Mouse (Mus musculus) liver, postnatal 0 days (tissue): ENCODE data around the gene Ngfr. TPM values are rescaled to one million over a fixed set of nuclear protein-coding genes. Genes with fewer than 3 reads are reported as not detected.

Experiments
- ATAC-seq: fragments of 200-750 bp; cut with Nextera tagmentation; 2 replicates; pipeline ENCODE4 v1.8.0; 2017; ENCODE audit warnings: mild to moderate bottlenecking, moderate library complexity
- DNase-seq: peaks from one replicate; pipeline ENCODE4 v3.0.0-alpha.2; 2016
- H3K27ac ChIP-seq: fragments of 300-500 bp; sonication (generic); 2 replicates; pipeline ENCODE4 v1.5.1; 2014; ENCODE audit warnings: antibody characterized with exemption, moderate library complexity, mild to moderate bottlenecking, low read depth
- H3K27me3 ChIP-seq: fragments of 300-500 bp; sonication (generic); 2 replicates; pipeline ENCODE4 v1.6.1; 2014; ENCODE audit warnings: low read length, control low read depth, mixed read lengths; ENCODE audit not compliant: insufficient read depth
- H3K36me3 ChIP-seq: fragments of 300-500 bp; sonication (generic); replicated peaks from 2 replicates; pipeline ENCODE4 v1.6.1; 2014; ENCODE audit warnings: mild to moderate bottlenecking, control low read depth, low read length, moderate library complexity, mixed read lengths; ENCODE audit not compliant: insufficient read depth
- H3K4me1 ChIP-seq: fragments of 300-500 bp; sonication (generic); 2 replicates; pipeline ENCODE4 v1.6.1; 2014; ENCODE audit warnings: antibody characterized with exemption, mild to moderate bottlenecking, control low read depth; ENCODE audit not compliant: insufficient read depth
- H3K4me2 ChIP-seq: fragments of 300-500 bp; sonication (generic); 2 replicates; pipeline ENCODE4 v1.6.1; 2014; ENCODE audit warnings: low read depth, mild to moderate bottlenecking, low read length, moderate library complexity, mixed read lengths
- H3K4me3 ChIP-seq: fragments of 300-500 bp; sonication (generic); 2 replicates; pipeline ENCODE4 v1.5.1; 2014; ENCODE audit warnings: low read depth, low read length
- H3K9ac ChIP-seq: fragments of 300-500 bp; sonication (generic); replicated peaks from 2 replicates; pipeline ENCODE4 v1.6.1; 2014; ENCODE audit warnings: mild to moderate bottlenecking, moderate library complexity
- H3K9me3 ChIP-seq: fragments of 300-500 bp; sonication (generic); 2 replicates; pipeline ENCODE4 v1.6.1; 2016; ENCODE audit warnings: mild to moderate bottlenecking, control low read depth, low read length, mixed read lengths
- CTCF ChIP-seq: sonication (generic); IDR thresholded peaks from 2 replicates; pipeline ENCODE4 v1.5.1; 2016; ENCODE audit warnings: antibody characterized with exemption, low read depth
- EP300 ChIP-seq: IDR thresholded peaks from 2 replicates; pipeline ENCODE4 v1.6.1; 2016; ENCODE audit warnings: antibody characterized with exemption, low read depth, mild to moderate bottlenecking
- WGBS: fragments of 180-500 bp; shearing (Covaris S2); extraction: QIAGEN DNeasy Blood & Tissue Kit; methylation state at CpG from one replicate; pipeline ENCODE4 v1.1.7; 2014; ENCODE audit not compliant: insufficient replicate concordance; 5-methylcytosine and 5-hydroxymethylcytosine counted together
- polyA plus RNA-seq: library from polyadenylated mRNA; unstranded; fragments of >200 nt; fragmentation: Nextera tagmentation; extraction: Ambion mirVana; gene quantifications from 2 replicates; pipeline ENCODE4 v1.2.1, GENCODE M21; 2015

Gene Ngfr
- 1.3 and 1.7 TPM in 2 replicates for polyA plus RNA-seq

DNA sequence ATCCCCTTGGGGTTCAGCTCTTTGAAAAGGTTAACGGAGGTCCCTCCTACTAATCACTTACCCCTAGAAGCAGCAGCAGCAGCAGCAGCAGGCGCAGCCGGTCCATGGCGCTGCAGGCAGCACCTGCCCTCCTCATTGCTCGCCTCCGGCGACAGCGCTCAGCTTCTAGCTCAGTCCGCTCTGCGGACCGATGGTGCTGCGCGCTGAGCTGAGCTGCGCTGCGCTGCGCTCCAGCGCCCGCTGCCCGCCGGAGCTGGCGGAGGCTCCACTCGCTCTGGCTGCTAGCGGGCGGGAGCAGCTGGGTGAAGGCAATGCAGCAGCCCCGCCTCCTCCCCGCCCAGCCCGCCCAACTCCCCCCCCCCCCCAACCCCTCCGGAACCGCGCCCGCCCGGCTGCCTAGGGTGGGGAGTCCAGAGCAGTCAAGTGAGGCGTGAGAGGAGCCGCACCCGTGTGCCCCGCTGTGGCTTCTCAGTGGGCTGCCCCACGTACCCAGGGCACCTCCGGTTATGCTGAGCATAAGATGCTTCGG, at the start of gene Ngfr:
TSS of gene Ngfr (minus strand) at position 313 of the 529 bp plus-strand sequence.
- H3K9me3 ChIP-seq, result no peaks in the 10 kb centered on the region
- no peak within 1 kb of the TSS for H3K27ac ChIP-seq
- TF ChIP-seq CTCF, result no peak
- no peak for TF ChIP-seq EP300
- peaks cover 5% of the 10 kb centered on the region; the same call in 1 of the 2 replicates for H3K4me1 ChIP-seq
- DNase-seq, result no peak
- H3K9ac ChIP-seq, result no peak within 1 kb of the TSS
- H3K36me3 ChIP-seq, result no peaks in the 10 kb centered on the region
- H3K4me3 ChIP-seq, result peak within 1 kb of the TSS; percentile 34
- WGBS, result 2% methylated on average over 31 of the region's 39 CpGs
- peaks cover 82% of the 10 kb centered on the region for H3K27me3 ChIP-seq
- no peak for ATAC-seq
- peak within 1 kb of the TSS; percentile 48 for H3K4me2 ChIP-seq

DNA sequence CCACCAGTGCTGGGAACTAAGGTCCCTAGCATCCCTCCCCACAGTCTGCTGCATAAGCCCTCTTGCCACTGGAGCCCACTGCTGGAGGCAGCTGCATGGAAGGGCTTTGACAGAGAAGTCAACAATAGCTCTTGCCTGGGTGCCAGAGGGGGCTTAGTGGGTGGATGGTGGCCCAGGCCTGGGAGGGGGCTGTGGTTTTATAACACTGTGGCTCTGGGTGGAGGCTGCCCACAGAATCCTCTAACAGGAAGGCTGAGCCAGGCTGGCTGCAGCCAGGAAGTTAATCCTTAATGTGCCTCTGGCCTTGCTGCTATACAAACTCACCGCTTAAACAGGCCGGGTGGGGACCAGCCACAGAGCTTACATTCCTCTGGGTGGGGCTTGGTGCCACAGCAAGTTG, 47.5 kb upstream of the Ngfr start:
- Histone ChIP-seq H3K4me3 (no peak overlapping the region), H3K4me1 (no peaks in the 10 kb centered on the region), H3K9ac (no peak overlapping the region), H3K9me3 (no peaks in the 10 kb centered on the region), H3K27ac (no peak overlapping the region), H3K27me3 (no peaks in the 10 kb centered on the region), H3K36me3 (no peaks in the 10 kb centered on the region), H3K4me2 (no peak overlapping the region)
- TF ChIP-seq EP300 (no peak), CTCF (no peak)
- ATAC-seq (no peak), DNase-seq (no peak)
- WGBS, result 10% methylated on average over 2 of the region's 2 CpGs

- DNase-seq, result no peak
- WGBS, result 66% methylated on average over 2 of the region's 2 CpGs
Observed at GRCm38 (mm10) chr11:95633512-95634000, 46.0 kb upstream of the Ngfr start.

GRCm38 (mm10) chr11:95632474-95632873, 44.9 kb upstream of the Ngfr start:
- ATAC-seq, result no peak
- H3K4me1 ChIP-seq, result no peaks in the 10 kb centered on the region
- no peaks in the 10 kb centered on the region for H3K36me3 ChIP-seq
- no peak overlapping the region for H3K4me2 ChIP-seq
- DNase-seq, result no peak
- H3K9me3 ChIP-seq, result no peaks in the 10 kb centered on the region
- peaks cover 3% of the 10 kb centered on the region; the same call in 1 of the 2 replicates for H3K27me3 ChIP-seq
- no peak overlapping the region for H3K4me3 ChIP-seq
- TF ChIP-seq EP300 (no peak), CTCF (no peak)
- H3K27ac ChIP-seq, result no peak overlapping the region
- H3K9ac ChIP-seq, result no peak overlapping the region
- 80% methylated on average over 6 of the region's 6 CpGs for WGBS

More at GRCm38 (mm10) chr11:95633512-95634000, 46.0 kb upstream of the Ngfr start:
- Histone ChIP-seq H3K4me3 (no peak overlapping the region), H3K27me3 (0 out of 2 replicates have a peak, but pooled peaks cover 3% of the 10 kb centered on the region), H3K9ac (no peak overlapping the region), H3K27ac (no peak overlapping the region), H3K4me2 (no peak overlapping the region), H3K36me3 (no peaks in the 10 kb centered on the region), H3K4me1 (no peaks in the 10 kb centered on the region), H3K9me3 (no peaks in the 10 kb centered on the region)
- no peak for ATAC-seq
- TF ChIP-seq EP300 (no peak), CTCF (no peak)

DNA sequence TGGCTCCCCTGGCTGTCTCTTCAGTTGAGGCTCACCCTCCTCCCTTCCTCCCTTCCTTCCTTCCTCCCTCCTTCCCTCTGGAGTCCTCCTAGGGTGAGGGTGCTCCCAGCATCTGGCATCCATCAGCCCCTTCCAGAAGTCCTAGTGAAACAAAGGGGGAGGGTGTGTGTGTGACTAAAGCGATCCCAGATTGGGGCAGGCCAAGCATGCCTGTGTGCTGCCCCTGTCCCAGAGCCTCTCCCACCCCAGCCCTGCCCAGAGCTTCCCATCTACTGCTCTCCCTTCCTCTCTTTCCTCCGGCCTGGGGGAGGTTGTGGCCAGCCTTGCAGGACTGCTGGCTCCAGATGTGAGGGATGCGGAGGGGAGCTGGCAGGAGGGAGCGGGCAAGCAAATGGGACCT, 43.8 kb upstream of the Ngfr start:
- Histone ChIP-seq H3K4me3 (no peak overlapping the region), H3K27ac (no peak overlapping the region), H3K9ac (no peak overlapping the region), H3K27me3 (peaks cover 6% of the 10 kb centered on the region; the same call in 1 of the 2 replicates), H3K4me1 (no peaks in the 10 kb centered on the region), H3K36me3 (no peaks in the 10 kb centered on the region), H3K9me3 (no peaks in the 10 kb centered on the region), H3K4me2 (no peak overlapping the region)
- no peak for TF ChIP-seq EP300
- no peak for TF ChIP-seq CTCF
- no peak for DNase-seq
- no peak for ATAC-seq
- 74% methylated on average over 4 of the region's 4 CpGs for WGBS

GRCm38 (mm10) chr11:95630558-95630957, 43.0 kb upstream of the Ngfr start:
- no peak overlapping the region for H3K27ac ChIP-seq
- ATAC-seq (no peak), DNase-seq (no peak)
- no peaks in the 10 kb centered on the region for H3K9me3 ChIP-seq
- H3K27me3 ChIP-seq, result peaks cover 6% of the 10 kb centered on the region; the same call in 1 of the 2 replicates
- no peak overlapping the region for H3K4me2 ChIP-seq
- TF ChIP-seq CTCF, result no peak
- TF ChIP-seq EP300, result no peak
- no peak overlapping the region for H3K9ac ChIP-seq
- H3K36me3 ChIP-seq, result no peaks in the 10 kb centered on the region
- 74% methylated on average over 6 of the region's 6 CpGs for WGBS
- H3K4me1 ChIP-seq, result no peaks in the 10 kb centered on the region
- no peak overlapping the region for H3K4me3 ChIP-seq
